Mouse (Mus musculus): Measurements from ENCODE around the gene Zfp865. TPM values are rescaled to one million over a fixed set of nuclear protein-coding genes. Genes with fewer than 3 reads are reported as not detected.
"Not testable (repeated sequence)": the region's sequence is repeated elsewhere in the genome, so short reads cannot be mapped to it uniquely, and the experiment has no call there.

Gene Zfp865
- polyA plus RNA-seq, 1 experiment from 2014 or later = 3.4 TPM

DNA sequence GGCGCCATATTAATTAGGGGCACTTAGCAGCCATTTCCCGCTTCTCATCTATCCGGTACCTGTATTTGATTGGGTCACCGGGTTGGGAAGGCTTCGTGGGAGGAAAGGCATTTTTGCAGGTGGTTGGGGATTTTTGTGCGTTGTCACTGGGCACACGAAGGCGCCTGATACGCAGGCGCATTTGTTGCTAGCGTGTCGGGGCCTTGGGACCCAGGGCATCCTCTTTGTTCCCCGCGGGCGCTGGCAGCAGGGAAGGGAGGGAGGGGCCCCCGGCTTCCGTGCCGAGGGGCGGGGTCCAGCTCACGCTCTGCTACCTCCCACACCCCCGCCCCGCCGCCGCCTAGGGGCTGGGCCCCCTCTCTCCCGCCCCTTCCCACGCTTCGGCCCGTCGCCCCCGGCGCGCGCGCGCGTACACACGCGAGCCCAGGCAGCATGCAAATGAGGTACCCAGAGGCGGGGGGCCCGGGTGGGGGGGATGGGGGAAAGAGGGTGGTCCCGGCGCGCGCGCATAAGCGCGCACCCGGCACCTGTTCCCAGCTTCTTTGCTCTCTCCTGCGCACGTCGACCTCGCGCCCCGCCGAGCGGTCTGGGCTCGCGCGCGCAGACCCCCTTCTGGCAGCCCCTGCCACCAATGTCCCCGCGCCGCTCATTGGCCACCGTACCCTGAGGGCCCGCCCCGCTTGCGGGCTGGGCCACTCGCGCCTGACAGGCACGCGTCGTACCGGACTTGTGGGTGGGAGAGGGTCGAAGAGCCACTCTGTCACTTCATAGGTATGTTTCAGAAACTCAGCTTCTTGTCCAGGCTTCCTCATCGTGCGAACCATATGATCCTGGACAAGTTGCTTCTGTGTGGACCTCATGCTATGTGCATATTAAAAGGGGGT, 4.8 kb upstream of the Zfp865 start, which contains the start of gene Gm44973:
Gene Gm44973 (plus strand): TSS at position 379 of the 884 bp plus-strand sequence.
- Histone ChIP-seq H3K4me3 (ENCODE audit: low read depth, low read length) (peak within 1 kb of the TSS; percentile 61), H3K27me3 (replicated peaks; ENCODE audit: insufficient read depth, low read length) (no peaks in the 10 kb centered on the region), H3K4me1 (ENCODE audit: insufficient read depth, low read depth, low read length) (no peaks in the 10 kb centered on the region), H3K27ac (ENCODE audit: low read length) (peak within 1 kb of the TSS; percentile 97), H3K9me3 (ENCODE audit: low read length) (no peaks in the 10 kb centered on the region), H3K36me3 (ENCODE audit: insufficient read depth, low read length) (peaks cover 13% of the 10 kb centered on the region), H3K4me2 (replicated peaks; ENCODE audit: low read depth, low read length) (peak within 1 kb of the TSS; percentile 68), H3K9ac (replicated peaks; ENCODE audit: low read depth) (peak within 1 kb of the TSS; percentile 69)
- DNase-seq (ENCODE audit: low spot score) (peak; percentile 98), ATAC-seq (peak; percentile 82)
- TF ChIP-seq CTCF (IDR thresholded peaks at IDR 0.05) (0 out of 2 replicates have a peak, but pooled peaks have one; percentile 3), EP300 (IDR thresholded peaks at IDR 0.05) (no peak)
- under 1% methylated on average over 55 of the region's 76 CpGs for WGBS

GRCm38 (mm10) chr7:5016057-5016456, 4.1 kb upstream of the Zfp865 start:
- DNase-seq (ENCODE audit: low spot score) = peak; percentile 63
- Histone ChIP-seq H3K27ac (ENCODE audit: low read length) (peak overlapping the region; percentile 97), H3K4me1 (ENCODE audit: insufficient read depth, low read depth, low read length) (0 out of 2 replicates have a peak, but pooled peaks cover 1% of the 10 kb centered on the region), H3K4me3 (ENCODE audit: low read depth, low read length) (peak overlapping the region; percentile 61), H3K9me3 (ENCODE audit: low read length) (no peaks in the 10 kb centered on the region), H3K27me3 (replicated peaks; ENCODE audit: insufficient read depth, low read length) (no peaks in the 10 kb centered on the region), H3K4me2 (replicated peaks; ENCODE audit: low read depth, low read length) (peak overlapping the region; percentile 68), H3K36me3 (ENCODE audit: insufficient read depth, low read length) (peaks cover 6% of the 10 kb centered on the region), H3K9ac (replicated peaks; ENCODE audit: low read depth) (peak overlapping the region; percentile 69)
- TF ChIP-seq EP300 (IDR thresholded peaks at IDR 0.05) = no peak
- no peak for TF ChIP-seq CTCF (IDR thresholded peaks at IDR 0.05)
- ATAC-seq = no peak
- 46% methylated on average over 3 of the region's 3 CpGs for WGBS

DNA sequence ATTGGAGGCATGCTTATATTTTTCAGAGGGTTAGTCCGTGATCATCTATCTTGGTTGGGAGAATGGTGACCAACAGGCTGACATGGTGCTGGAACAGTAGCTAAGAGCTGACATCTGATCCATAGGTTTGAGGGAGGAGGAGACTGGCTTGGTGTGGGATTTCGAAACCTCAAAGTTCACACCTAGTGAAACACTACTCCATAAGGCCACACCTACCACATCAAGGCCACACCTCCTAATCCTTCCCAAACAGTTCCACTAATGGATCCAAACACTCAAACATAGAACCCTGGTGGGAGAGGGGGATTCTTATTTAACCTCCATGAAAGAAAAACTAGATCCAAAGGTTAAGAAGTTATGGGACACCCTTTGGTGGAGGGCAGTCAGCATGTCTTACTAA, 3.3 kb upstream of the Zfp865 start:
- Histone ChIP-seq H3K4me2 (replicated peaks; ENCODE audit: low read depth, low read length) (no peak overlapping the region), H3K27ac (ENCODE audit: low read length) (no peak overlapping the region), H3K9me3 (ENCODE audit: low read length) (no peaks in the 10 kb centered on the region), H3K9ac (replicated peaks; ENCODE audit: low read depth) (no peak overlapping the region), H3K36me3 (ENCODE audit: insufficient read depth, low read length) (no peaks in the 10 kb centered on the region), H3K4me3 (ENCODE audit: low read depth, low read length) (no peak overlapping the region), H3K27me3 (replicated peaks; ENCODE audit: insufficient read depth, low read length) (no peaks in the 10 kb centered on the region), H3K4me1 (ENCODE audit: insufficient read depth, low read depth, low read length) (0 out of 2 replicates have a peak, but pooled peaks cover 4% of the 10 kb centered on the region)
- no peak for TF ChIP-seq EP300 (IDR thresholded peaks at IDR 0.05)
- TF ChIP-seq CTCF (IDR thresholded peaks at IDR 0.05) = no peak
- WGBS = 96% methylated on average over 2 of the region's 2 CpGs
- no peak for DNase-seq (ENCODE audit: low spot score)
- no peak for ATAC-seq

DNA sequence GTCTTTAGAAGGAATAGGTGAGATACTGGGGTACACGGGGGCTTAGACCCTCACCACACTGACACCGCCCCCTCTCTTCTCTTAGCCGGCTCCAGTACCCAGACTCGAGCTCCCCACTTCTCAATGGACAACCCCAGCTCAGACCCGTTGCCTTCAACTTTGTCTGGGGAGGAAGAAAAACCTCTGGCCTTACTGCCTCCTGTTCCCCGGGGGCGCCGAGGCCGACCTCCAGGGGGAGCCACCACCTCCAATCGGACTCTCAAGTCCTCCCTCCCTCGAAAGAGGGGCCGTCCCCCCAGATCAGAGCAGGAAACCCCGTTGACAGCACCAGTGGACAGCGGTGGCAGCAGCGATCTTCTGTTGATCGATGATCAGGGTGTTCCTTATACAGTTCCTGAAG, 2.8 kb upstream of the Zfp865 start:
- H3K4me1 ChIP-seq (ENCODE audit: insufficient read depth, low read depth, low read length) = 0 out of 2 replicates have a peak, but pooled peaks cover 4% of the 10 kb centered on the region
- DNase-seq (ENCODE audit: low spot score) (no peak), ATAC-seq (no peak)
- no peaks in the 10 kb centered on the region for H3K9me3 ChIP-seq (ENCODE audit: low read length)
- H3K27ac ChIP-seq (ENCODE audit: low read length) = no peak overlapping the region
- no peak overlapping the region for H3K4me2 ChIP-seq (replicated peaks; ENCODE audit: low read depth, low read length)
- H3K27me3 ChIP-seq (replicated peaks; ENCODE audit: insufficient read depth, low read length) = no peaks in the 10 kb centered on the region
- no peak overlapping the region for H3K4me3 ChIP-seq (ENCODE audit: low read depth, low read length)
- no peak overlapping the region for H3K9ac ChIP-seq (replicated peaks; ENCODE audit: low read depth)
- 92% methylated on average over 16 of the region's 16 CpGs for WGBS
- no peaks in the 10 kb centered on the region for H3K36me3 ChIP-seq (ENCODE audit: insufficient read depth, low read length)
- no peak for TF ChIP-seq EP300 (IDR thresholded peaks at IDR 0.05)
- peak; percentile 37 for TF ChIP-seq CTCF (IDR thresholded peaks at IDR 0.05)

DNA sequence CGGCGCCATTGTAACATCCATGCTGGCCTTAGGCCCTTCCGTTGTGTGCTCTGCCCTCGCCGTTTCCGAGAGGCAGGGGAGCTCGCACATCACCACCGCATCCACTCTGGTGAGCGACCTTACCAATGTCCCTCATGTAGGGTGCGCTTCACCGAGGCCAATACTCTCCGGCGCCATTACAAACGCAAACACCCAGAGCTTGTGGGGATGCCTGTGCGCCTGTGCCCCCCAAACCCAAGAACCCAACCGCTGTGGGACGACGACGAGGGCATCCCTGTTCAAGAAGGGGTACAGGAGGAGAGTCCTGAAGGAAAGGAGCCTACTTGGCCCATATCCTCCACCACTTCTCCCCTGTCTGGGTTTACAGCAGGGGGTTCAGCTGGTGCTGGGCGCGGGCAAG, 2.2 kb upstream of the Zfp865 start:
- Histone ChIP-seq H3K9ac (replicated peaks; ENCODE audit: low read depth) (no peak overlapping the region), H3K27ac (ENCODE audit: low read length) (0 out of 2 replicates have a peak overlapping the region, but pooled peaks have one; percentile 23), H3K27me3 (replicated peaks; ENCODE audit: insufficient read depth, low read length) (no peaks in the 10 kb centered on the region), H3K4me2 (replicated peaks; ENCODE audit: low read depth, low read length) (no peak overlapping the region), H3K9me3 (ENCODE audit: low read length) (no peaks in the 10 kb centered on the region), H3K36me3 (ENCODE audit: insufficient read depth, low read length) (no peaks in the 10 kb centered on the region), H3K4me1 (ENCODE audit: insufficient read depth, low read depth, low read length) (0 out of 2 replicates have a peak, but pooled peaks cover 4% of the 10 kb centered on the region), H3K4me3 (ENCODE audit: low read depth, low read length) (no peak overlapping the region)
- TF ChIP-seq EP300 (IDR thresholded peaks at IDR 0.05) (no peak), CTCF (IDR thresholded peaks at IDR 0.05) (no peak)
- WGBS = 96% methylated on average over 21 of the region's 21 CpGs
- ATAC-seq (no peak), DNase-seq (ENCODE audit: low spot score) (no peak)

DNA sequence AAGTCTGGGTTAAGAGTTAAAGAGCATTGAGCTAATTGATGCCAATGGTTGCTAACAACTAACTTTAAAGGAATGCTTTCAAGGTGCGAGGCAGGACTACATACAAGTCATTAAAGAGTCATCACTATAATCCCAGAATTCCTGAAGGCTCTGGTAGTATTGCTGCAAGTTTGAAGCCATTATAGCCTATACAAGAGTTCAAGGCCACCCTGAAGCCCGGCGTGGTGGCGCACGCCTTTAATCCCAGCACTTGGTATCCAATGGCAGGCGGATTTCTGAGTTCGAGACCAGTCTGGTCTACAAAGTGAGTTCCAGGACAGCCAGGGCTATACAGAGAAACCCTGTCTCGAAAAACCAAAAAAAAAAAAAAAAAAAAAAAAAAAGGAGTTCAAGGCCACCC, 600 bp upstream of the Zfp865 start:
- H3K4me2 ChIP-seq (replicated peaks; ENCODE audit: low read depth, low read length) = peak overlapping the region; percentile 73
- H3K4me1 ChIP-seq (ENCODE audit: insufficient read depth, low read depth, low read length); H3K36me3 ChIP-seq (ENCODE audit: insufficient read depth, low read length); H3K9me3 ChIP-seq (ENCODE audit: low read length); H3K9ac ChIP-seq (replicated peaks; ENCODE audit: low read depth); ATAC-seq; DNase-seq (ENCODE audit: low spot score); H3K27me3 ChIP-seq (replicated peaks; ENCODE audit: insufficient read depth, low read length): not testable (repeated sequence)
- WGBS = 31% methylated on average over 8 of the region's 8 CpGs
- peak overlapping the region; percentile 84 for H3K4me3 ChIP-seq (ENCODE audit: low read depth, low read length)
- peak overlapping the region; percentile 98 for H3K27ac ChIP-seq (ENCODE audit: low read length)

Measured in lung, postnatal 0 days (tissue).